Mouse (Mus musculus) gastrocnemius, postnatal 14 days (tissue): ENCODE measurements around the gene Lefty1. TPM values are rescaled to one million over a fixed set of nuclear protein-coding genes. Genes with fewer than 3 reads are reported as not detected.
"Not testable (repeated sequence)": the region's sequence is repeated elsewhere in the genome, so short reads cannot be mapped to it uniquely, and the experiment has no call there.

Experiments
- DNase-seq: peaks from one replicate; pipeline ENCODE4 v3.0.0; 2021; ENCODE audit warnings: mixed read lengths
- intact Hi-C: fragments of 180-260 bp; cut with DNase I; formaldehyde crosslinking; loops from one replicate; pipeline ENCODE4 v1.15.1; 2025; ENCODE audit warnings: low total_unique reads
- total RNA-seq, 2 experiments: library from RNA; stranded (reverse); gene quantifications; 2 replicates each; pipeline ENCODE4 v1.2.3; 2021

Lefty1 gene
- total RNA-seq, 2 experiments from 2014 or later: 0.44 to 0.53 TPM

GRCm38 (mm10) chr1:180945001-180945980 lies 10.5 kb downstream of the Lefty1 start:
- DNase-seq: peak; percentile 70
- intact Hi-C loops: no loop called here

DNA sequence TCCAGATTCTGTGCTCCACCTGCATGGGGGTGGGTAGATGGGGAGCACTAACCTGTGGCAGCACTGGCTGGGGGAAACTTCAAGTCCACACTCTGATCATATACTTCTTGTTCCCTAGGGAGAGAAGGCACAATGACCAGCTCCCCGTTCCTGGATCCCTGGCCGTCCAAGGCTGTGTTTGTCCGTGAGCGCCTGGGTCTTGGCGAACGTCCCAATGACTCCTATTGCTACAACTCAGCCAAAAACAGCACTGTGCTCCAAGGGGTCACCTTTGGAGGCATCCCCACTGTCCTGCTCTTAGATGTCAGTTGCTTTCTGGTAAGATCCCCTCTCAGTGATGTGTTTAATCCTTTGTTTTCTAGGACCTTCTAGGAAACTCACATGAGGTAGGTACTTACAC lies 11.6 kb downstream of the Lefty1 start:
- DNase-seq: no peak
- intact Hi-C loops: no loop called here

- intact Hi-C loops: no loop called here
- no peak for DNase-seq
Observed at GRCm38 (mm10) chr1:180952085-180952746, 17.4 kb downstream of the Lefty1 start.

DNA sequence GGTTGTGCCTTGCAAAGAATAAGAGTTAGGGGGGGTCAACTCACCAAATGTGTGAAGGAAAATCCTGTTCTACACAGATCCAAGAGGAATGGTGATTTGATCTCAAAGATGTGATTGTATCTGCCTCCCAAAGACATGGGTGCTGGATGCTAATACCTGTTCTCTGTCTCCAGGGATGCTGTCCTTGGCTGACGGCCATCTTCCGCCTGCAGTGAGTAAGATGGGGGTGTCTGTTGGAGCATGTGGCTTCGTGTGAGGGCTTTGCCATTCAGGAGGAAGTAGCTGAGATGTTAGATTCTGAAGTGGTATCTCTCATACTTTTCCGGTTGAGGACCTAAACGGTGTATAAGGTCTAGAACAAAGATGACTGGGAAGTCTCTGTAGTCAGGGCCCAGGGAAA lies 18.0 kb downstream of the Lefty1 start:
- intact Hi-C loops: no loop called here
- no peak for DNase-seq

DNA sequence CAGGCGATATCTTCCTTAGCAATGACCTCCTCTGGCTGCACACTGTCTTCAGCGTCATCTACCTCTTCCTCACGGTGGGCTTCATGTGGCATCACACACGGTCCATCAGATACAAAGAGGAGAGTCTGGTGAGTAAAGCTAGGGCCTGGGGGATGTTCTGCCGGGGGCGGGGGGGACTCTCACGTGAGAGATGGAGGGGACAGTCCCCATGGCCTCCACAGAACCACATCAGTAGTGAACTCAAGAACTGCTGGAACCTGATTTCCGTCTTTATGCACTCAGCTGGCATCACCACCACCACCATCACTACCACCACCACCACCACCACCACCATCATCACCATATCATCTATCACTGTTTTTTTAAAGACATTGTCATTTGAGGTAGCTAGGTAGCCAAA lies 21.6 kb downstream of the Lefty1 start:
- intact Hi-C loops: no loop called here
- no peak for DNase-seq

- peak; percentile 43 for DNase-seq
- intact Hi-C loops: no loop called here
Observed at GRCm38 (mm10) chr1:180956973-180957381, 22.2 kb downstream of the Lefty1 start.

- intact Hi-C loops: no loop called here
- no peak for DNase-seq
Observed at GRCm38 (mm10) chr1:180957989-180958388, 23.2 kb downstream of the Lefty1 start.

DNA sequence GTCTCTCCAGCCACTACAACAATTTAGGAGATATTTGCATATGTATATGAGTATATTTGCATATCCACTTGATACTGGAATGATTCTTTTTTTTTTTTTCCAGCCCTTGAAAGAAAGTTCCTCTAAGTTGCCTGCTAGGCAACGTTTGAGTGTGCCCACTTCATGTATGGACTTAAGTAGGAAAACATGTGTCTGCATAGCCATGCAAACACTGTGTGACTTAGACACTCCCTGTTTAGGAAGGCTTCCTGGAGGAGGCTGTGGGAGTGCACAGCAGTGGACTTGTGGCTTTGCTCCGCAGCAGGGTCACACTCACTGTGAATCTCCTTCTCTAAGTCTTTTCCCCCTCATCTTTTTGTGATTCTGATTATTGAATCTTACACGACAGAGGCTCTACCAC lies 24.0 kb downstream of the Lefty1 start:
- intact Hi-C loops: no loop called here
- no peak for DNase-seq

DNA sequence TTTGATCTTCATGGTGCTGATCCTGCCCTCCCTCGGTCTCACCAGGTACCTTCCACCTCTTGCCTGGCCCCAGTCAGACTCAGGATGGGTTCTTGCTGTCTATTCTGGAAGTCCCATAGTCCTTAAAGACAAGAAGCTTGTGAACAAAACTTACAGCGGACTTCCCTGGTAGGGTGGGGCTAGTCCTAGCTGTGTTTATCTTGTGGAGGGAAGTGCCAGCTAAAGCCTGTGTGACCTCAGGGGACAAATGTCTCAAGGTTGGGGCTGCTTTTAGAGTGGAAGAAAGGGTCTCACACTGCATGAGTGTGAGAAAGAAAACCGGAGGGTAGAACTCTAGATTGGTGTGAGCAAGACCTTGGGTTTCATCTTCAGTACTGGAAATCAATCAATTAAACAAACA lies 31.0 kb downstream of the Lefty1 start:
- intact Hi-C loops: loop anchor here (5.0 kb wide), 1 partner anchor 73 kb away; the partner anchor contains the start of gene Lefty2
- DNase-seq: no peak

DNA sequence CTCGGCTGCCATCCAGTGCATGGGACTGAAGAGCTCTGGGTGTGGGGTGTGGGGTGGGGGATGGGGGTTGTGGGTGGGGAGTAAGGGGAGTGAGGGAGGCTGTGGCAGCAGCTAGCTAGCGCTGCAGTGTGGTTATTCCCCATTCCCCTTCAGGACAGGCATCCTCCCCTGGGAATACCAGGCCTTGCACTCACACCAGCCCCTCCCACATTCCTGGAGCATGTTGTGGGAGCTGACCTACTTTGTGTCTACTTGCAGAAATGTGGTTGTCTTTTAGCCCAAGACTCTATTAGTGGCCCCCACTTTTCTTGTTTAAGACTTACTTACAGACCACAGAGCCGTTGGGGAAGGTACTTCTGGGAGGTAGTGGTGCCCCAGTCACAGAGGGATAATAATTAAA lies 31.7 kb downstream of the Lefty1 start:
- intact Hi-C loops: loop anchor here (5.0 kb wide), 1 partner anchor 74 kb away; the partner anchor contains the start of gene Lefty2
- DNase-seq: peak; percentile 52

DNA sequence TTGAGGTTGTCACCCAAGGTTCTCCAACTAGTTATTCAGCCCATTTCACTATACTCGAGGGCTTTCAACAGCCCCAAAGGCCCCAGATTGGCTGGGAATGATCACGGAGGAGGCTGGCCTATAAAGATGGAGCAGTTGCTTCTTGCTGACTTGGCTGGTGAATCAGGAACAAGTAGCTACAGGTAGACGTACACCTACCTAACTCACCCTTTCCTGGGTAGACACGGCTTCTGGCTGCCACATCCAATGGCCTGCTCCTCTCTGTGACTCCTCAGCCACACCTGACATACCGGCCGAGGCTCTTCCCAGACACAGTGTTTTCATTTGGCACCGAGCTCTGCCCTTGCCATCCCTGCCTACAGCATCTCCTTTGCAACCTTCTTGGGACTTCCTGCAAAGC lies 32.4 kb downstream of the Lefty1 start:
- intact Hi-C loops: loop anchor here (5.0 kb wide), 1 partner anchor 75 kb away; the partner anchor contains the start of gene Lefty2
- DNase-seq: no peak

DNA sequence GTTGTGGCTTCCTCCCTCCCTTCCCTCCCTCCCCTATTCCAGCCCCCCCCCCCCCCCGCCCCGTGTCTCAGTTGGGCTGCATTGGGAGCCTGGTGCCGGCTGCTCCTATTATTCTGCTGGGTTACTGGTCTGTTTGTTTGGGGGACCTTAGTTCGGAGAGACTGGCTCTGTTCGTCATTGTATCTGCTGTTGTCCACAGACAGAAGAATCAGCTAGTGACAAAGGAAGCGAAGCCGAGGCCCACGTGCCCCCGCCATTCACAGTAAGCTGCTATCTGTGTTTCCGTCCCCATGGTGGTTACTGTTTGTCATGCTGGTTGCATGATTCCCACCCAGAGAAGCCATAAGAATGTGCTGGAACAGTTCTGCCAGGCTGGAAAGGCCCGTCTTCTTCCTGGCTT lies 38.1 kb downstream of the Lefty1 start:
- intact Hi-C loops: loop anchor here (2.0 kb wide), 1 partner anchor 72 kb away; no protein-coding TSS in a partner anchor
- DNase-seq: no peak

DNA sequence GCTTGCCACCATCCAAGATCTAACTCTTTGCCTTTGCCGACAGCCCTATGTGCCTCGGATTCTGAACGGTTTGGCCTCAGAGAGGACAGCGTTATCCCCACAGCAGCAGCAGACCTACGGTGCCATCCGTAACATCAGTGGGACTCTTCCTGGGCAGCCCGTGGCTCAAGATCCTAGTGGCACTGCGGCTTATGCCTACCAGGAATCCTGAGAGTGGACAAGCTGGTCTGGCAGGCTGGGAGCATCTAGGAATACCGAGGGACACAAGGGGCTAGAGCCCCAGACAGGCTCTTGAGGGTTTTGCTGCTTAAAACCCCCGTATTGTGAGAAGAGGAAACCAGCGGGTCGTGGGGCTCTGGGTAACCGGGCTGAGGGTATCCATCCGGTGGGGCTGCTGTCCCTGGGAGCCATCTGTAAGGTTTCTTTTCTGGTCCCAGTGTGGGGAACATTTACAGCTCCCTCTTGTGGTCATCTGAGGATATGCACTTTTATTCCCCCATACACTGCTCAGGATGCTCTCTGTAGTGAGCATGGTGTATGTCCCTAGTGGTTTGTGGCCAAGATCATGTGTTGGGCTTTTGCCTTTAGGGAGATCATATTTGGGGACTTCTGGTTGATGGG lies 39.4 kb downstream of the Lefty1 start:
- no peak for DNase-seq
- intact Hi-C loops: no loop called here

- DNase-seq: peak; percentile 44
- intact Hi-C loops: no loop called here
Observed at GRCm38 (mm10) chr1:180976110-180976679, 41.4 kb downstream of the Lefty1 start.

DNA sequence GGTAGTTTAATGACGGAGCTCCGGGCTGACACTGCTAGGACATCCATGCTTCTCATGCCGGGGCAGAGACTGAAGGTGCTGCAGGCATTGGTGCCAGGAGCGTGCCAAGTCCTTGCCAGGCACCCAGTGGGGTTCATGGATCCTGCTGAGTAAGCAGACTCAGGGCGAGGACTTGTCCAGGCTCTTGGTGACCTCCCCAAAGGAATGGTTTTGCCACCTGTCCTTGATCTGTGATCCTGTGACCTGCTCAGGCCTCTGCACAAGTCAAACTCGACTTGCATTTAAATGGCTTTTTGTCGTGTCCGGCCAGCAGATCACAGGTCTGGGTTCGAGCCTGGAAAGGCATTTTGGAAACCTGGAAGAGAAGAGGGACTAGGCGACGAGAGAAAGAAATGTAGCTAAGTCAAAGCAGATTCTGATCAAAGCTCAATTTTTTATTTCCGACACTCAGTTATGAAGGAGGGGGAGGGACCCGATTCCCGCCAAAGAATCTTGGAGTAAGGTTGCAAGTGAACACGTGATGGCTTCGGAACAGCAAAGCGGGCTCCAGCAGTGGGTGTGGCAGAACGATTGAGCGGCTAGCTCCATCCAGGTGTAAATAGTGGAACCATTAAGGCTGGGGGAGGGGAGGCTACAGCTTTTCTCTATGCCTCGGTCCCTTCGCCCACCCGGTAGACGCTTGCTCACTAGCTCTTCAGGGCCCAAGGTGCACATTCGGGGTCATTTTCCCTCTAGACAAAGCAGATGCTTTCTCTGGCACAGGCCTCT lies 44.8 kb downstream of the Lefty1 start:
- intact Hi-C loops: no loop called here

DNA sequence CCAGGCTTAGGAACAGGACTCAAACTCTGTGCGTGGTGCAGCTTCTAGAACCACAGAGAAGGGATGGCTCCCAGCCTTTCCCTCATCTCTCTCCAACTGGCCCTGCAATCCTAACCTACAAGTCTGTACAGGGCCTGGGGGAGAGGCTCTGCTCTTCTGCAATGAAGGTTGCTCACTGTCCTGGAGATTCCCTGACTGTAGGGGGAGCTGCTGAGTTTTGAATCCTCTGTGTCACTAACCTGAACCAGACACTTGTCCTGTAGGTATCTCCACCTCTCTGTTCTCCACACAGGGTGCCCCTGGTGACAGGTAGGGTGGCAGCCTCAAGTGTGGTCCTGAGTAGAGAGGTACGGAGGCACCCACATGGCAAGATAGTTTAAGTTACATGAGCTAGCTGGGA lies 45.6 kb downstream of the Lefty1 start:
- intact Hi-C loops: no loop called here
- DNase-seq: no peak

More for the DNA sequence above, 44.8 kb downstream of the Lefty1 start:
- DNase-seq: no peak

DNA sequence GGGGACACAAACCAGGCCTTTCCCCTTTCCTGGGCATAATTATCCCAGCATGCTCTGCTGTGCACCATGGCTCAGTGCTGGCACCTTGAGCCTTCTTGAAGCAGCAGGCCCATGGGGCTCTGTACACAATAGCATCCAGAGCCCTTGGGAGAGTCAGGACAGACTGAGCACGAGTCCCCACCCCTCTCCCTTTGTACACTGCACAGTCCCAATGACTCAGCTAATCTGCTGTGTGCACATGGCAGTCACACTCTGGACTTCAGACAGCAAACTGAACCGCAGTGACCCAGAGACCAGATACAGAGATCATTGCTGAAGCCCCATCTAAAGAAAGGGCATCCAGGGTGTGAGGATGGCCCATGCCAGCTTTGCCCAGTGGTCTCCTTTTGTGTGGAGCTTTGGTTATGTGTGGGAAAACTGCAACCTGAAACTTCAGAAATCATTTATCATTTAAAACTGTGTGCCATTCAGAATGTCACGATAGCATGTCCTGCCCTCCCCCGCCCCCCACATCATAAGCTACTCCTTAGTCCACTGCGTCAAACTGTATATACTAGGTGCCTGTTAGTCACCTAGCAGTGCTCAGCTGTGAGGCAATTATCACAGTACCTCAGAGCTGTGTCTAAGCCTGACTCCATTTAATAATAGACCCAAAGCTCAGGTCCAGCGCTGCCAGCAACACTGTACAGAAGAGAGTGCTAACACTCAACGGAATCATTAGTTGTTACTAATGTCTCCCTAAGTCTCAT lies 46.6 kb downstream of the Lefty1 start:
- DNase-seq, intact Hi-C loops: not testable (repeated sequence)

DNA sequence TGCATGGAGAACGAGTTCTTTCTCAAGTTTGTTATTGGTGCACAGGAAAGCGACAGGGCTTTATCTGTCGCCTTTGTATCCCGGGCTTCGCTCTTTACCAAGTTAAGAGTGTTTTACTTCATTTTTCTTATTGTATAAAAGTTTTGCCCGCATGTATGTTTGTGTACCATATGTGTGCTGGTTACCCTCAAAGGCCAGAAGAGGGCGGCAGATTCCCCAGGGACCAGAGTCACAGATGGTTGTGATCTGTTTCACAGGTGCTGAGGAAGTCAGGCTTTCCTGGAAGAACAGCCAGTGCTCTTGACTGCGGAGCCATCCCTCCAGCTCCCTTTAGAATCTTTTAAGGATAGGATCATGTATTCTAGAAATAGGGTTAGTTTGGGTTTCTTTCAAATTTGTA lies 51.9 kb downstream of the Lefty1 start:
- no peak for DNase-seq
- intact Hi-C loops: no loop called here
